Mouse (Mus musculus) cortical plate, adult 2 months (tissue): ENCODE measurements around the gene Myh2. TPM values are rescaled to one million over a fixed set of nuclear protein-coding genes. Genes with fewer than 3 reads are reported as not detected.

Experiments used
- H3K27ac ChIP-seq: fragments of 200-500 bp; 2 replicates; pipeline ENCODE4 v1.5.1; 2012; ENCODE audit warnings: low read length, control low read depth, inconsistent platforms; ENCODE audit not compliant: insufficient read depth
- H3K4me1 ChIP-seq: fragments of 200-500 bp; 2 replicates; pipeline ENCODE4 v1.6.1; 2011; ENCODE audit warnings: low read length; ENCODE audit not compliant: control insufficient read depth, insufficient read depth
- H3K4me3 ChIP-seq: fragments of 200-500 bp; 2 replicates; pipeline ENCODE4 v1.5.1; 2011; ENCODE audit warnings: mild to moderate bottlenecking, low read length, control low read depth; ENCODE audit not compliant: insufficient read depth
- CTCF ChIP-seq: fragments of 200-500 bp; IDR thresholded peaks from 2 replicates; pipeline ENCODE4 v1.5.1; 2011; ENCODE audit warnings: mild to moderate bottlenecking, control low read depth, low read length; ENCODE audit not compliant: insufficient read depth; ENCODE audit errors: extremely low read depth
- POLR2A ChIP-seq: fragments of 200-500 bp; IDR thresholded peaks from 2 replicates; pipeline ENCODE4 v1.6.1; 2011; ENCODE audit warnings: mild to moderate bottlenecking, low read length, control low read depth; ENCODE audit not compliant: insufficient read depth; ENCODE audit errors: extremely low read depth
- polyA plus RNA-seq: library from polyadenylated mRNA; depleted of rRNA; stranded (reverse); fragments of >200 nt; gene quantifications from 2 replicates; pipeline ENCODE4 v1.2.3, GENCODE M21; 2012; rRNA removed

The Myh2 gene
- polyA plus RNA-seq, 1 experiment = 0.44 TPM

- Histone ChIP-seq H3K27ac (no peak overlapping the region), H3K4me3 (no peak overlapping the region), H3K4me1 (peaks cover 3% of the 10 kb centered on the region; the same call in 1 of the 2 replicates)
- TF ChIP-seq POLR2A (no peak), CTCF (peak; percentile 24; the same call in 1 of the 2 replicates)
These were observed 65.0 kb downstream of the Myh2 start for GRCm38 (mm10) chr11:67235639-67236358.

DNA sequence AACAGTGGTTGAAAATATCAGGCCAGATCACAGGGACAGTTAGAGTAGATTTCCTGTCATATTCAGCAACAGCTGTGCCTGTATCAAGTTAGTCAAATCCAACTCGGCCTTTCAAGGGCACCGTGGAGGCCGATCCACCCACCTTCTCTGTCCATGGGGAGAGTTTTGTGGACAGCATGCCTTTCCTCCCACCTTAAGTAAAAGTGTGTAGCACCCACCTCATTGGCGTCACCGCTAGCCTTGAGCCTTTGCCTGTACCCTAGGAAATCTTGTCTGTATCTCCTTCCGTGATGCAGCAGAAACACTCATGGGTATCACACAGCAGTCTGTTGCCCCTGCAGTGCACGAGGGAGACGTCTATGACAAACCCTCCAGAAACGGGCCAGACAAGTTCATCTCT is 66.0 kb downstream of the Myh2 start:
- no peak for TF ChIP-seq CTCF
- TF ChIP-seq POLR2A = no peak
- peaks cover 3% of the 10 kb centered on the region; the same call in 1 of the 2 replicates for H3K4me1 ChIP-seq

DNA sequence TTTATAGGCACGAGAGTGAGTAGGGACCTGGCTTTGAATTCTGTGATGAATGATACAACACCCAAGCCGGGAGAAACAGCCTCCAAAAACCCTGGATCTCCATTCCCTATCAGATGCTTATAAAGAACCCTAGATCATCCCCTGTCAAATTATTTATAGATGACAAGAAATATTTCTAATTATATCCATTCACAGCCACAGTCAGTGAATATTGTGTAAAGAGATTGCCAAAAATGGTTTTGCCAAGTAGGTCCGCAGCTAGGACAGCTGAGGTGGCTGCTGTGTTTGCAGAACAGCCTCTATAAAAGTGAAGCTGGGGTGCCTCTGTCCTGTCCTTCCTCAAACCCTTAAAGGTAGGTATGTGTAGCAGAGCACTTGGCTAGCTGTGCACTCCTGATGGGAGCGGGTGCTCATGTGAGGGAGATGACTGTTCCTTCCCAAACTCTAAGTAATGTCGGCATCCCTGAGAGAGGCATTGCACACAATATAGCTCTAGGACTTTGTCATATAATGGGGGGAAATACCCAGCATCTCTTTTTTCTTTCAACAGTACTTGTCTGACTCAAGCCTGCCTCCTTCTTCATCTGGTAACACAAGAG is 66.8 kb downstream of the Myh2 start, which contains the start of gene Myh4:
Gene Myh4 (plus strand): TSS at position 549 of the 599 bp plus-strand sequence.
- no peak for TF ChIP-seq POLR2A
- TF ChIP-seq CTCF = no peak
- no peak within 1 kb of the TSS for H3K4me3 ChIP-seq
- H3K27ac ChIP-seq = no peak within 1 kb of the TSS
- H3K4me1 ChIP-seq = peaks cover 3% of the 10 kb centered on the region; the same call in 1 of the 2 replicates

More for the DNA sequence above, 66.0 kb downstream of the Myh2 start:
- H3K27ac ChIP-seq = no peak overlapping the region
- H3K4me3 ChIP-seq = no peak overlapping the region

GRCm38 (mm10) chr11:67241051-67241450 is 70.2 kb downstream of the Myh2 start:
- TF ChIP-seq CTCF = no peak
- no peak for TF ChIP-seq POLR2A
- H3K4me1 ChIP-seq = no peaks in the 10 kb centered on the region
- no peak overlapping the region for H3K4me3 ChIP-seq
- no peak overlapping the region for H3K27ac ChIP-seq

Other genes with a start within 250 kb of the Myh2 start
- gene Tmem238l, start 214.4 kb upstream of the Myh2 start, polyA plus RNA-seq = not detected in 2 replicates
- 0.98 and 1.0 TPM in 2 replicates for gene Tmem220, start 145.9 kb upstream of the Myh2 start, polyA plus RNA-seq
- gene Adprm, start 118.4 kb upstream of the Myh2 start, polyA plus RNA-seq = 24.0 and 30.3 TPM in 2 replicates
- gene Sco1, start 118.4 kb upstream of the Myh2 start, polyA plus RNA-seq = 6.0 and 6.2 TPM in 2 replicates
- gene Myh3, start 92.7 kb upstream of the Myh2 start, polyA plus RNA-seq = 1.4 and 2.0 TPM in 2 replicates
- gene Myh1, start 29.0 kb downstream of the Myh2 start, polyA plus RNA-seq = 0.23 and 0.32 TPM in 2 replicates
- gene Myh4, start 67.0 kb downstream of the Myh2 start, polyA plus RNA-seq = 0.15 and 0.21 TPM in 2 replicates
- gene Myh8, start 106.1 kb downstream of the Myh2 start, polyA plus RNA-seq = 0.06 and 0.17 TPM in 2 replicates
- gene Myh13, start 150.6 kb downstream of the Myh2 start, polyA plus RNA-seq = 0.27 and 0.62 TPM in 2 replicates